ENCODE assay signal across 19 mouse cellular contexts in genomic region chr11:69521526-69522149, GRCm38 (mm10). TPM values are rescaled to one million over a fixed set of nuclear protein-coding genes. Genes with fewer than 3 reads are reported as not detected.
A peak's percentile ranks its signal among the peaks of the same experiment; 100 is the strongest.
DNase-seq lines count a peak whose midpoint lies in the region; ATAC-seq and TF ChIP-seq lines count a peak whose summit lies in the region.
"Had no signal": no experiment of that assay in that cellular context is flagged by ENCODE, and none has a peak within 500 bp of the region (broad histone marks: within the 10 kb centered on the region; RNA-seq: fewer than 3 reads in every experiment).

No protein-coding gene starts in this region.

- no peaks in the 10 kb centered on the region for H3K36me3 ChIP-seq in forebrain, embryonic 11.5 days (ENCODE audit: control insufficient read depth, insufficient read depth, low read length)
- H3K36me3 ChIP-seq in forebrain, embryonic 14.5 days (ENCODE audit: control insufficient read depth, insufficient read depth, low read length) = no peaks in the 10 kb centered on the region
- H3K36me3 ChIP-seq in G1E (replicated peaks) = no peaks in the 10 kb centered on the region
- H3K36me3 ChIP-seq in liver, embryonic 13.5 days = no peaks in the 10 kb centered on the region
- H3K36me3 ChIP-seq: heart, embryonic 10.5 days; hindbrain, embryonic 10.5 days; intestine, embryonic 15.5 days had no signal

- intact Hi-C loops in gastrocnemius, adult 2 months (cut with DNase I) = no loop called here

- DNase-seq in forebrain, embryonic 11.5 days (ENCODE audit: low spot score) = peak; percentile 29
- no peak for DNase-seq in forebrain, embryonic 14.5 days (ENCODE audit: low spot score)
- DNase-seq in G1E (ENCODE audit: low spot score) = peak; percentile 46
- DNase-seq in liver, embryonic 13.5 days = no peak
- DNase-seq in gastrocnemius, adult 2 months = no peak
- no peak for DNase-seq in Muller cell, postnatal 12 days (ENCODE audit: inconsistent ontology term)
- DNase-seq in thymus, postnatal 0 days (ENCODE audit: low spot score) = no peak
- DNase-seq: adrenal gland, adult 8-10 months; adrenal gland, postnatal 36 days; cerebellum, adult 11-12 months; cerebellum, adult 9-11 months; heart, adult 18-20 months; heart, postnatal 10 days had no signal

- no peak overlapping the region for H3K4me3 ChIP-seq in forebrain, embryonic 11.5 days (ENCODE audit: low read depth, low read length)
- H3K4me3 ChIP-seq in forebrain, embryonic 14.5 days (ENCODE audit: low read depth, low read length) = no peak overlapping the region
- peak overlapping the region; percentile 18; the same call in 1 of the 2 replicates for H3K4me3 ChIP-seq in G1E (ENCODE audit: low read depth, low read length)
- H3K4me3 ChIP-seq in liver, embryonic 13.5 days (replicated peaks) = no peak overlapping the region
- H3K4me3 ChIP-seq in gastrocnemius, adult 2 months = no peak overlapping the region
- H3K4me3 ChIP-seq: forebrain, embryonic 13.5 days; heart, embryonic 10.5 days; hindbrain, embryonic 10.5 days; intestine, embryonic 15.5 days had no signal

- no peak for TF ChIP-seq CTCF in G1E (IDR thresholded peaks at IDR 0.05; ENCODE audit: low read depth, low read length)
- TF ChIP-seq CTCF in gastrocnemius, adult 2 months (IDR thresholded peaks at IDR 0.05) = no peak

- no peak overlapping the region for H3K27ac ChIP-seq in forebrain, embryonic 11.5 days (ENCODE audit: low read depth, low read length)
- no peak overlapping the region for H3K27ac ChIP-seq in forebrain, embryonic 14.5 days (ENCODE audit: low read depth, low read length)
- H3K27ac ChIP-seq in liver, embryonic 13.5 days = 0 out of 2 replicates have a peak overlapping the region, but pooled peaks have one; percentile 5
- no peak overlapping the region for H3K27ac ChIP-seq in gastrocnemius, adult 2 months
- H3K27ac ChIP-seq: forebrain, embryonic 13.5 days; heart, embryonic 10.5 days; hindbrain, embryonic 14.5 days; intestine, embryonic 15.5 days had no signal

- H3K4me1 ChIP-seq in forebrain, embryonic 11.5 days (replicated peaks; ENCODE audit: control insufficient read depth, insufficient read depth, low read length) = no peaks in the 10 kb centered on the region; the same call in 1 of the 2 replicates
- peaks cover 7% of the 10 kb centered on the region for H3K4me1 ChIP-seq in forebrain, embryonic 14.5 days (ENCODE audit: control insufficient read depth, insufficient read depth, low read length)
- H3K4me1 ChIP-seq in G1E (ENCODE audit: insufficient read depth, low read depth, low read length) = peaks cover 45% of the 10 kb centered on the region
- H3K4me1 ChIP-seq in liver, embryonic 13.5 days (replicated peaks) = peaks cover 22% of the 10 kb centered on the region
- H3K4me1 ChIP-seq: intestine, embryonic 15.5 days had no signal

- no peak overlapping the region for H3K9ac ChIP-seq in forebrain, embryonic 11.5 days (ENCODE audit: low read length)
- no peak overlapping the region for H3K9ac ChIP-seq in forebrain, embryonic 14.5 days (ENCODE audit: low read length)
- no peak overlapping the region for H3K9ac ChIP-seq in liver, embryonic 13.5 days
- H3K9ac ChIP-seq: forebrain, embryonic 13.5 days; hindbrain, embryonic 14.5 days; intestine, embryonic 15.5 days had no signal

- no peak for ATAC-seq in forebrain, embryonic 11.5 days (replicated peaks; ENCODE audit: low FRiP score)
- no peak for ATAC-seq in forebrain, embryonic 14.5 days
- ATAC-seq in G1E (ENCODE audit: extremely low read depth, insufficient number of reproducible peaks, low FRiP score, poor library complexity, severe bottlenecking) = peak; percentile 85
- peak; percentile 63 for ATAC-seq in liver, embryonic 13.5 days (ENCODE audit: low read depth)
- peak; percentile 34; the same call in 1 of the 2 replicates for ATAC-seq in megakaryocyte progenitor cell, adult 5-6 weeks (replicated peaks; ENCODE audit: poor library complexity)
- ATAC-seq: forebrain, embryonic 13.5 days; intestine, embryonic 15.5 days had no signal

- 89% methylated on average over 9 of the region's 9 CpGs for WGBS in forebrain, embryonic 11.5 days
- 88% methylated on average over 9 of the region's 9 CpGs for WGBS in forebrain, embryonic 14.5 days
- 29% methylated on average over 9 of the region's 9 CpGs for WGBS in liver, embryonic 13.5 days (ENCODE audit: insufficient replicate concordance)

- H3K27me3 ChIP-seq in forebrain, embryonic 11.5 days (ENCODE audit: control insufficient read depth, insufficient read depth, low read length) = no peaks in the 10 kb centered on the region
- no peaks in the 10 kb centered on the region for H3K27me3 ChIP-seq in forebrain, embryonic 14.5 days (replicated peaks; ENCODE audit: control insufficient read depth, insufficient read depth, low read length)
- peaks cover 10% of the 10 kb centered on the region; the same call in 1 of the 2 replicates for H3K27me3 ChIP-seq in G1E (ENCODE audit: insufficient read depth, low read length)
- peaks cover 9% of the 10 kb centered on the region for H3K27me3 ChIP-seq in liver, embryonic 13.5 days
- H3K27me3 ChIP-seq: forebrain, embryonic 13.5 days; intestine, embryonic 15.5 days had no signal

- no peaks in the 10 kb centered on the region for H3K9me3 ChIP-seq in forebrain, embryonic 11.5 days (ENCODE audit: control insufficient read depth, low read length)
- no peaks in the 10 kb centered on the region for H3K9me3 ChIP-seq in forebrain, embryonic 14.5 days (replicated peaks; ENCODE audit: control insufficient read depth, low read length)
- no peaks in the 10 kb centered on the region for H3K9me3 ChIP-seq in G1E (replicated peaks)
- no peaks in the 10 kb centered on the region for H3K9me3 ChIP-seq in liver, embryonic 13.5 days (replicated peaks)
- H3K9me3 ChIP-seq: forebrain, embryonic 13.5 days; heart, embryonic 10.5 days; hindbrain, embryonic 10.5 days; intestine, embryonic 15.5 days had no signal

- no peak overlapping the region for H3K4me2 ChIP-seq in forebrain, embryonic 11.5 days (ENCODE audit: low read depth, low read length, severe bottlenecking)
- no peak overlapping the region for H3K4me2 ChIP-seq in forebrain, embryonic 14.5 days (ENCODE audit: low read length)
- no peak overlapping the region for H3K4me2 ChIP-seq in liver, embryonic 13.5 days
- H3K4me2 ChIP-seq: forebrain, embryonic 13.5 days; hindbrain, embryonic 14.5 days; intestine, embryonic 15.5 days had no signal

RNA-seq across cellular contexts. Expression of gene Dnah2, which starts 27.3 kb away (rescaled TPM):
- 2.1 and 2.6 TPM in 2 replicates for polyA plus RNA-seq in forebrain, embryonic 11.5 days (2014; fragmentation: Nextera tagmentation; extraction: Ambion mirVana)
- 2.7 and 3.8 TPM in 2 replicates for polyA plus RNA-seq in forebrain, embryonic 14.5 days (2014; fragmentation: Nextera tagmentation; extraction: Ambion mirVana)
- total RNA-seq in G1E (2014; fragmentation: Nextera tagmentation) (0.73 and 1.1 TPM in 2 replicates), G1E (2017) (2.6 and 3.2 TPM in 2 replicates)
- 0.06 and 0.13 TPM in 2 replicates for polyA plus RNA-seq in G1E (2012)
- 0.06 and 0.12 TPM in 2 replicates for polyA plus RNA-seq in liver, embryonic 13.5 days (2015; fragmentation: Nextera tagmentation; extraction: Ambion mirVana)
- total RNA-seq in megakaryocyte progenitor cell, adult 5-6 weeks (2015) = 0.07 TPM in 1 of 2 replicates, not detected in the other
- total RNA-seq in megakaryocyte progenitor cell, adult 5-6 weeks (2017) = under 0.01 TPM in 1 of 2 replicates, not detected in the other
- under 1 TPM; 0.05 to 0.25 TPM for total RNA-seq in gastrocnemius, adult 2 months (2021)
- 0.12 and 0.20 TPM in 2 replicates for polyA plus RNA-seq in thymus, postnatal 0 days (2015; fragmentation: Nextera tagmentation; extraction: Ambion mirVana)

RNA-seq across cellular contexts. Expression of gene Efnb3, which starts 38.4 kb away (rescaled TPM):
- 13.1 and 14.9 TPM in 2 replicates for polyA plus RNA-seq in forebrain, embryonic 11.5 days (2014; fragmentation: Nextera tagmentation; extraction: Ambion mirVana)
- polyA plus RNA-seq in forebrain, embryonic 14.5 days (2014; fragmentation: Nextera tagmentation; extraction: Ambion mirVana) = 38.6 and 48.2 TPM in 2 replicates
- 0.29 and 0.68 TPM in 2 replicates for total RNA-seq in G1E (2014; fragmentation: Nextera tagmentation)
- total RNA-seq in G1E (2017) = 0.27 and 0.29 TPM in 2 replicates
- 0.36 and 0.56 TPM in 2 replicates for polyA plus RNA-seq in G1E (2012)
- polyA plus RNA-seq in liver, embryonic 13.5 days (2015; fragmentation: Nextera tagmentation; extraction: Ambion mirVana) = 0.75 and 0.85 TPM in 2 replicates
- 0.15 TPM in 1 of 2 replicates, not detected in the other for total RNA-seq in megakaryocyte progenitor cell, adult 5-6 weeks (2015)
- 0.24 and 0.33 TPM in 2 replicates for total RNA-seq in megakaryocyte progenitor cell, adult 5-6 weeks (2017)
- under 1 TPM; 0.47 to 0.48 TPM for total RNA-seq in gastrocnemius, adult 2 months (2021)
- 0.61 and 0.77 TPM in 2 replicates for polyA plus RNA-seq in thymus, postnatal 0 days (2015; fragmentation: Nextera tagmentation; extraction: Ambion mirVana)

RNA-seq across cellular contexts. Expression of gene Wrap53, which starts 58.4 kb away (rescaled TPM):
- polyA plus RNA-seq in forebrain, embryonic 11.5 days (2014; fragmentation: Nextera tagmentation; extraction: Ambion mirVana) = 39.3 and 44.1 TPM in 2 replicates
- 24.6 and 29.3 TPM in 2 replicates for polyA plus RNA-seq in forebrain, embryonic 14.5 days (2014; fragmentation: Nextera tagmentation; extraction: Ambion mirVana)
- total RNA-seq in G1E (2014; fragmentation: Nextera tagmentation) (20.5 and 26.1 TPM in 2 replicates), G1E (2017) (9.6 and 9.8 TPM in 2 replicates)
- 15.7 and 22.0 TPM in 2 replicates for polyA plus RNA-seq in G1E (2012)
- 23.1 and 23.7 TPM in 2 replicates for polyA plus RNA-seq in liver, embryonic 13.5 days (2015; fragmentation: Nextera tagmentation; extraction: Ambion mirVana)
- 16.2 and 18.3 TPM in 2 replicates for total RNA-seq in megakaryocyte progenitor cell, adult 5-6 weeks (2015)
- 6.2 and 6.9 TPM in 2 replicates for total RNA-seq in megakaryocyte progenitor cell, adult 5-6 weeks (2017)
- 1 to 10 TPM; 3.2 to 3.4 TPM for total RNA-seq in gastrocnemius, adult 2 months (2021)
- polyA plus RNA-seq in thymus, postnatal 0 days (2015; fragmentation: Nextera tagmentation; extraction: Ambion mirVana) = 27.0 and 30.6 TPM in 2 replicates

RNA-seq across cellular contexts. Expression of gene Trp53, which starts 58.5 kb away (rescaled TPM):
- 168 and 175 TPM in 2 replicates for polyA plus RNA-seq in forebrain, embryonic 11.5 days (2014; fragmentation: Nextera tagmentation; extraction: Ambion mirVana)
- polyA plus RNA-seq in forebrain, embryonic 14.5 days (2014; fragmentation: Nextera tagmentation; extraction: Ambion mirVana) = 111 and 113 TPM in 2 replicates
- total RNA-seq in G1E (2014; fragmentation: Nextera tagmentation) (228 and 271 TPM in 2 replicates), G1E (2017) (52.1 and 57.4 TPM in 2 replicates)
- 141 and 175 TPM in 2 replicates for polyA plus RNA-seq in G1E (2012)
- 83.0 and 90.4 TPM in 2 replicates for polyA plus RNA-seq in liver, embryonic 13.5 days (2015; fragmentation: Nextera tagmentation; extraction: Ambion mirVana)
- 124 and 173 TPM in 2 replicates for total RNA-seq in megakaryocyte progenitor cell, adult 5-6 weeks (2015)
- total RNA-seq in megakaryocyte progenitor cell, adult 5-6 weeks (2017) = 65.1 and 65.6 TPM in 2 replicates
- 10 to 100 TPM; 12.9 to 16.5 TPM for total RNA-seq in gastrocnemius, adult 2 months (2021)
- 138 and 165 TPM in 2 replicates for polyA plus RNA-seq in thymus, postnatal 0 days (2015; fragmentation: Nextera tagmentation; extraction: Ambion mirVana)

Comparison
In these comparisons a context has a peak if more than half of its experiments do, and no peak if none do; other contexts are left out.
1. DNase-seq: peak in forebrain, embryonic 11.5 days (single experiment) and G1E (single experiment); none in forebrain, embryonic 14.5 days (single experiment), liver, embryonic 13.5 days (single experiment), gastrocnemius, adult 2 months (single experiment), Muller cell, postnatal 12 days (single experiment) and thymus, postnatal 0 days (single experiment).
2. ATAC-seq: peak in G1E (single experiment), liver, embryonic 13.5 days (single experiment) and megakaryocyte progenitor cell, adult 5-6 weeks (single experiment); none in forebrain, embryonic 11.5 days (single experiment) and forebrain, embryonic 14.5 days (single experiment).